Mouse (Mus musculus) hindbrain, embryonic 12.5 days (tissue): Measurements from ENCODE around the gene Kif12. TPM values are rescaled to one million over a fixed set of nuclear protein-coding genes. Genes with fewer than 3 reads are reported as not detected.

ENCODE experiments used
- ATAC-seq: fragments of 200-750 bp; cut with Nextera tagmentation; 2 replicates; pipeline ENCODE4 v1.8.0; 2017; ENCODE audit warnings: moderate TSS enrichment; ENCODE audit not compliant: low FRiP score
- H3K27ac ChIP-seq: fragments of 300-500 bp; sonication (generic); 2 replicates; pipeline ENCODE4 v1.5.1; 2016; ENCODE audit warnings: mild to moderate bottlenecking
- H3K27me3 ChIP-seq: fragments of 300-500 bp; sonication (generic); 2 replicates; pipeline ENCODE4 v1.6.1; 2016; ENCODE audit warnings: mild to moderate bottlenecking
- H3K36me3 ChIP-seq: fragments of 300-500 bp; sonication (generic); 2 replicates; pipeline ENCODE4 v1.6.1; 2016; ENCODE audit warnings: mild to moderate bottlenecking
- H3K4me1 ChIP-seq: fragments of 300-500 bp; sonication (generic); 2 replicates; pipeline ENCODE4 v1.6.1; 2016
- H3K4me2 ChIP-seq: fragments of 300-500 bp; sonication (generic); replicated peaks from 2 replicates; pipeline ENCODE4 v1.6.1; 2016; ENCODE audit warnings: mild to moderate bottlenecking
- H3K4me3 ChIP-seq: fragments of 300-500 bp; sonication (generic); 2 replicates; pipeline ENCODE4 v1.5.1; 2016; ENCODE audit warnings: mild to moderate bottlenecking
- H3K9ac ChIP-seq: fragments of 300-500 bp; sonication (generic); 2 replicates; pipeline ENCODE4 v1.6.1; 2016; ENCODE audit warnings: mild to moderate bottlenecking, moderate library complexity
- H3K9me3 ChIP-seq: fragments of 300-500 bp; sonication (generic); replicated peaks from 2 replicates; pipeline ENCODE4 v1.6.1; 2016; ENCODE audit warnings: mild to moderate bottlenecking
- WGBS: fragments of 180-500 bp; shearing (Covaris S2); methylation state at CpG from one replicate; pipeline ENCODE4 v1.1.7; 2016; 5-methylcytosine and 5-hydroxymethylcytosine counted together
- polyA plus RNA-seq: library from polyadenylated mRNA; unstranded; fragments of >200 nt; fragmentation: Nextera tagmentation; extraction: Ambion mirVana; gene quantifications from 2 replicates; pipeline ENCODE4 v1.2.1, GENCODE M21; 2016

Kif12 gene
- polyA plus RNA-seq, 1 experiment from 2014 or later = 0.27 TPM

DNA sequence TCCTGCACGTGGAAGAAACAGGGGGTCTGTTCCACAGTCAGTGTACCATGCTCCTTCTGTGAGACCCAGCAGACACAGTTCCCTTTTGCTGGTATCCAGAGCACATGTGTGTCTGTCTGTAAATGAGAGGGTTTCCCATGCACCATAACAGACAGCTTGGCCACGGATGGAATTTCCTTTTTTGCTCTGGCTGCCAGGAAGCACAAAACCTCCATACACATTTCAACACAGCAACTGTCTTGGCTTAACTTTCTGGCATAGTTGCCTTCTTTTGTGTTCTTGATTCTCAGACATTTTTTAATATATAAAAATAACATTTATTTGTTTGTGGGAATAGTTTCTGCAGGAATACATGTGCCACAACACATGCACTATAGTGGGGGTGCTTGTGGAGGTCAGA, 16.3 kb downstream of the Kif12 start:
- Histone ChIP-seq H3K9ac (no peak overlapping the region), H3K27ac (no peak overlapping the region), H3K4me3 (no peak overlapping the region), H3K9me3 (no peaks in the 10 kb centered on the region), H3K4me2 (no peak overlapping the region), H3K4me1 (no peaks in the 10 kb centered on the region), H3K27me3 (no peaks in the 10 kb centered on the region), H3K36me3 (no peaks in the 10 kb centered on the region)
- ATAC-seq = no peak
- WGBS = 56% methylated on average over 2 of the region's 2 CpGs

DNA sequence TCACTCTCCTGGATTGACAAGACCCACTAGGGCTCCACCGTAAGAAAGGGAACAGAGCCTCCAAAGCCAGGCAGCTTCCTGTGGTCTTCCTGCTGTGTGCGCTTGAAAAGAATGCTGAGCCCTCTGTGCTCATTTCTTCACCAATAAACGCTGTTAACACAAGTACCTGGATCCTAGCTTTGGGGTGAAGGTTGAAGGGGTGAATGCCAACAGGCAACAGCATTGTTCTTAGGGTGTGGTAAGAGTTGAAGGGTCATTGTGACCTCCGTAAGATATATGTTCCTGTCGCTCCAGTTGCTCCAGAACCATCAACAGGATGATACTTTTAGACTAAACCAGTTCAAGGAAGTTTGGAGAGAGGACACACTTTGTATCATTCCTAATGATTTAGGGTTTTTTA, 17.2 kb downstream of the Kif12 start, which contains the start of gene Ambp:
Gene Ambp, minus strand, starts transcription at position 101 of the 400 bp plus-strand sequence.
- no peaks in the 10 kb centered on the region for H3K9me3 ChIP-seq
- no peak within 1 kb of the TSS for H3K27ac ChIP-seq
- no peak within 1 kb of the TSS for H3K4me2 ChIP-seq
- no peaks in the 10 kb centered on the region for H3K27me3 ChIP-seq
- no peaks in the 10 kb centered on the region for H3K4me1 ChIP-seq
- no peaks in the 10 kb centered on the region for H3K36me3 ChIP-seq
- WGBS = 59% methylated on average over 5 of the region's 5 CpGs
- H3K4me3 ChIP-seq = no peak within 1 kb of the TSS
- ATAC-seq = no peak
- no peak within 1 kb of the TSS for H3K9ac ChIP-seq

DNA sequence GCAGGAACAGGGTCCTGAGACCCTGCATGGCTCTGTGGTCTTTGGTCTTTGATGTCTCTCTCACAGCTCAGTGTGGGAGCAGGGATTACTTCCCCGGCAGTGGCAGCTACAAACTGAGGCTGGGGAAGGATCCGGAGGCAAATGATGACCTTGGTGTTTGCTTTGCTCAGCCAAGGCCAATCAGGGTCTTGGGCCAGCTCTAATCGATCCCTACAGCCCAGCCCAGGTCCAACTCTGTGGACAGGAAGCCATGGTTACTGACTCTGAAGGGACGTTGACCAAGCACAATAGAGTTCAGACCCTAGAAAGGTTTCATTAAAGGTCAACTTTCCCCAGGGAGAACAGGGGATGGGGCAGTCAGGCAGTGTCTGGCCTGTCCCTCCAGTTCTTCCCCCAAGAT, 17.9 kb downstream of the Kif12 start:
- Histone ChIP-seq H3K27me3 (no peaks in the 10 kb centered on the region), H3K9me3 (no peaks in the 10 kb centered on the region), H3K4me1 (no peaks in the 10 kb centered on the region), H3K4me3 (no peak overlapping the region), H3K9ac (no peak overlapping the region), H3K36me3 (no peaks in the 10 kb centered on the region), H3K4me2 (no peak overlapping the region), H3K27ac (no peak overlapping the region)
- ATAC-seq = no peak
- WGBS = 61% methylated on average over 4 of the region's 4 CpGs

DNA sequence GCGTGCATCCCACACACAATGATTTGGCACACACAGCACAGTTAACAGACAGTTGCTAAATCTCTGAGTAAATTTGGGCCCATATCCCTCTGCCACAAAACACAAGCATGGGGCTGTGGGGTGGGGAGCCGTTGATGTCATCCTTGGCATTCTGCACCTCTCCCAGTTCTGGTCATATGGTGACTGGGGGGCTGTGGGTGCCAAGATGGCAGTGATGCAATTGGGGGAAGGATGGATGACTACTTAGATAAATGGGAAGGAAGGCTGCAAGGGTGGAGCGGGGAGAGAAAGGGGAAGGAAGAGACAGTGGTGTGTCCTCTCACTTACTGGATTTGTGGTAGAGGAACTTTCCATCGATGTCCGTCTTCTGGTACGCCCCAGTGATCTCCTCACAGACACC, 20.8 kb downstream of the Kif12 start:
- ATAC-seq = no peak

DNA sequence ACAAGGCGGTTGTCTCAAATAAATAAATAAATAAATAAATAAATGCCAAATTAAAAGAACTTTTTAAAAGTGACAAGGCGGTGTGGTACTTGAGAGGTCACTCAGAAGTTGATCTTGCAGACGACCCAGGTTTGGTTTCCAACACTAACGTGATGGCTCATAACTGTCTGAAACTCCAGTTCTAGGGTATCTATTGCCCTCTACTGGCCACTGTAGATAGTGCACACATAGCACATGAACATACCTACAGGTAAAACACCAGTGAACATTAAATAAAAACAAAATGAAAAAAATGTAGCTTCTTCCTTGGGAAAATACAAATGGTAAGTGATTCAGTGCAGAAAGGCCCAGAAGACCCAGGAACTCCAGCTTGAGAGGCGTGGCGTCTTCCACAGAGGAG, 24.7 kb downstream of the Kif12 start:
- WGBS = 95% methylated on average over 6 of the region's 6 CpGs
- peaks cover 4% of the 10 kb centered on the region; the same call in 1 of the 2 replicates for H3K9me3 ChIP-seq
- no peak overlapping the region for H3K27ac ChIP-seq
- ATAC-seq = no peak
- no peak overlapping the region for H3K9ac ChIP-seq
- no peaks in the 10 kb centered on the region for H3K4me1 ChIP-seq
- H3K36me3 ChIP-seq = no peaks in the 10 kb centered on the region
- no peak overlapping the region for H3K4me3 ChIP-seq
- H3K27me3 ChIP-seq = no peaks in the 10 kb centered on the region; the same call in 1 of the 2 replicates
- H3K4me2 ChIP-seq = no peak overlapping the region

More for the DNA sequence above, 20.8 kb downstream of the Kif12 start:
- H3K27me3 ChIP-seq = no peaks in the 10 kb centered on the region; the same call in 1 of the 2 replicates
- WGBS = 88% methylated on average over 6 of the region's 6 CpGs
- no peak overlapping the region for H3K27ac ChIP-seq
- H3K4me2 ChIP-seq = no peak overlapping the region
- H3K9me3 ChIP-seq = peaks cover 4% of the 10 kb centered on the region; the same call in 1 of the 2 replicates
- H3K36me3 ChIP-seq = no peaks in the 10 kb centered on the region
- H3K9ac ChIP-seq = no peak overlapping the region
- H3K4me3 ChIP-seq = no peak overlapping the region
- no peaks in the 10 kb centered on the region for H3K4me1 ChIP-seq

DNA sequence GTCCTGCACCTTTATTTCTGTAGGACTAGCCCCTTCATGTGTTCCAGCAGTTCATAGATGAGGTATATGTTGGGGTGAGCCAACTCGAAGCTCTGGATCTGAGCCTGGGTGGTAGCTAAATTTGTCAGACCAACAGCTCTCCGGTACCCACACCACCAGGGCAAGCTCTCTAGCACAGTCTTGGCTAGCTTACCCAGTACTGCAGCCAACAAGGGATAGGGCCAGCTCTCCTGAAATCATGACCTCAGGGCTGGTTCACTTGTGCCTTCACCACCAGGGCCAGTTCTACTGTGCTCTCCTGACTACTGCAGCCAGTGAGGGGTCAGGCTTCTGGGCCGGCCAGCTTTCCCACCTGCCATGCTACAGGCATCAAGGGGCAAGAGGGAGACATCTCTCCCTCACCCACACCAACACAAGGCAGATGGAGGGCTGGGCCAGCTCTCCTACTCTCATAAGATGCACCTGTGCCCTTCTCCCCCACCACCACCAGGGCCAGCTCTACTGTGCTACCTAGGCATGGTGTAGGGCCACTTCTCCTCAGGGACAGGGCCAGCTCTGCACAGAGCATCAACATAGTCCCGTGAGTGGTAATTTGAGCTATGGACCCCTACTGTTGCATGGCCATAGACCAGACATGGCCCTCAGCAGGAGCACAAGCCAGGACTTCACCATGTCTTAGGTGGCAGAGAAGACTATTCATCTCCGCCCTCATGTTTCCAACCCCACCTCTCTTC, 41.9 kb downstream of the Kif12 start:
- no peak overlapping the region for H3K4me2 ChIP-seq

DNA sequence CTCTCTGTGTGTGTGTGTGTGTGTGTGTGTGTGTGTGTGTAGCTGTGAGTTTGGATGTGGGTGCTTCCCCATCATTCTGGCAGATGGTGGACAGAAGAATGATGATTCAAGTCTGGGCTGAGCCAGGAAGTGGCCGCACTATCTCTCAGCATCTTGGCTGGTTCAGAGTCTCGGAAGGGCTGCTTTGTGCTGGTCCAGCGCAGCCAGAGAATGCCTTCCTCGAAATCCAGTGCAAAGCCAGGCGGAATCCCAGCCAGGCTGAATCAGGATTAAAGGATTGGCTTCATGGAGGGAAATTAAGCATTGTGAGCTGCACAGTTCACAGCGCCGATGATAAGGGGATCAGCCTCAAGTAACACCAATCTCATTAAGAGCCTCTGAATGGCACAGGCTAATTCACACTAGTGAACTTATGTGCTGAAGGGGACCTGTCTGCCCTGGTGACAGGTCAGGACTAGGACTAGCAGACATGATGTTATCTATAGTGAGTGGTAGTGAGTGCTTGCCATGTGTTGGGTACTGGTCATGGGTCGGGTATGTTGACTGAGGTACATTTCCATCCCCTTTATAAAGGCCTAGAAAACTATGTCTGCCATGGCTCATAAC, 47.0 kb downstream of the Kif12 start:
- H3K27me3 ChIP-seq = no peaks in the 10 kb centered on the region
- H3K9ac ChIP-seq = no peak overlapping the region
- WGBS = 82% methylated on average over 8 of the region's 8 CpGs
- H3K36me3 ChIP-seq = peaks cover 56% of the 10 kb centered on the region
- H3K4me1 ChIP-seq = no peaks in the 10 kb centered on the region
- ATAC-seq = no peak
- H3K4me2 ChIP-seq = no peak overlapping the region
- no peak overlapping the region for H3K27ac ChIP-seq
- H3K4me3 ChIP-seq = no peak overlapping the region
- H3K9me3 ChIP-seq = no peaks in the 10 kb centered on the region; the same call in 1 of the 2 replicates

More for the DNA sequence above, 41.9 kb downstream of the Kif12 start:
- ATAC-seq = no peak
- Histone ChIP-seq H3K4me1 (no peaks in the 10 kb centered on the region), H3K9me3 (no peaks in the 10 kb centered on the region), H3K9ac (no peak overlapping the region), H3K27ac (no peak overlapping the region), H3K4me3 (no peak overlapping the region), H3K27me3 (no peaks in the 10 kb centered on the region), H3K36me3 (peaks cover 53% of the 10 kb centered on the region)
- WGBS = 90% methylated on average over 5 of the region's 5 CpGs

DNA sequence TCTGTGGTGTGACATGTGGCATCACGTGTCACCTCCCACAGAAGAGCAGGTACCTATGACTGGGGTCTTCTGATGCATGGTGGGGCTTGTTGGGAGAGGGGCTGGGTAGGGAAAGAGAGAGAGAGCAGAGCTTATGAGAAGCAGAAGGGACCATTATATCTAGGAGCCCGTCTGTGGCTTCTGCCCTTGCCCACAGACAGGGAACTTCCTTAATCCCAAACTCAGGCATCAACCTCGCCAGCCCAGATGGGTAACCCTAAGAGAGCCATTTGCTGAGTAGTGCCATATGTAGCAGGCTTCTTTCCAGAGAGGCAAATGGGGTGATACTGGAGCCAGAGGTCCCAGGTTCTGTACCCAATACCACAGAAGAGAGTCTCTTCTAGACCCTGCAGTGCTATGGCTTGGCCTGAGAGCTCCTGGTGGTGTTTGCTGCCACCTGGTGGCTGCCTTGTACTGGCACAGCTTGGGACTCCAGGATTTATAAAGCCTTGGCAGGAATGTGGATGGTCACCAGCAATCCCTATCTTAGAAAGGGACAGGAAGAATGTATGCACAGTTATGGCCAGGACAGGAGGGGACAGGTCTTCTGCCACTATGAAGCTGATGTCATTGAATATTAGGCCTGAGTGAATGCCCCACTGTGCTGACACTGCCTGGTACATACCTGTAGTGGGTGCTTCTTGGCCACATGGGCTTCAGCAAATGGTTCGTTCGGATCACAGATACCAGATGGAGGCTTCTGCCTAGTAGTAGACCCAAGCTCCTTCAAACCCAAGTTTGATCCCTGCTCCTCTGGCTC, 53.1 kb downstream of the Kif12 start:
- peaks cover 55% of the 10 kb centered on the region for H3K36me3 ChIP-seq
- ATAC-seq = peak; percentile 91
- H3K27ac ChIP-seq = no peak overlapping the region
- H3K4me3 ChIP-seq = no peak overlapping the region
- no peaks in the 10 kb centered on the region for H3K4me1 ChIP-seq
- no peak overlapping the region for H3K4me2 ChIP-seq
- H3K9ac ChIP-seq = no peak overlapping the region
- WGBS = 86% methylated on average over 5 of the region's 5 CpGs
- no peaks in the 10 kb centered on the region for H3K27me3 ChIP-seq
- H3K9me3 ChIP-seq = no peaks in the 10 kb centered on the region; the same call in 1 of the 2 replicates

Other genes starting within 250 kb of the Kif12 start
- gene Zfp618, start 206.6 kb downstream of the Kif12 start, polyA plus RNA-seq = 55.6 and 57.8 TPM in 2 replicates
- not detected in 2 replicates for gene Ambp, start 17.3 kb downstream of the Kif12 start, polyA plus RNA-seq
- 10.5 and 11.5 TPM in 2 replicates for gene Col27a1, start 41.9 kb upstream of the Kif12 start, polyA plus RNA-seq
- not detected in 2 replicates for gene Orm1, start 172.4 kb upstream of the Kif12 start, polyA plus RNA-seq
- gene Orm3, start 184.0 kb upstream of the Kif12 start, polyA plus RNA-seq = not detected in 2 replicates
- not detected in 2 replicates for gene Orm2, start 190.3 kb upstream of the Kif12 start, polyA plus RNA-seq
- gene Akna, start 231.2 kb upstream of the Kif12 start, polyA plus RNA-seq = 10.4 and 10.9 TPM in 2 replicates